Mouse (Mus musculus) CD4-positive, CD25-positive, alpha-beta regulatory T cell, adult 2 months (primary cell): ENCODE data around the gene Pafah1b2.

Experiments
- DNase-seq: peaks from one replicate; pipeline ENCODE4 v3.0.0-alpha.2; 2012; ENCODE audit warnings: low read depth, low spot score

Pafah1b2 gene

GRCm38 (mm10) chr9:45942916-45943315 is 69.6 kb downstream of the Pafah1b2 start:
- no peak for DNase-seq

GRCm38 (mm10) chr9:45942464-45942863 is 70.0 kb downstream of the Pafah1b2 start:
- DNase-seq = no peak

- DNase-seq = no peak
Measured at GRCm38 (mm10) chr9:45941329-45941888, 71.1 kb downstream of the Pafah1b2 start.

- DNase-seq = no peak
Measured at GRCm38 (mm10) chr9:45939794-45940193, 72.7 kb downstream of the Pafah1b2 start.

GRCm38 (mm10) chr9:45938952-45939637 is 73.4 kb downstream of the Pafah1b2 start:
- DNase-seq = no peak

- DNase-seq = no peak
Measured at GRCm38 (mm10) chr9:45938088-45938487, 74.4 kb downstream of the Pafah1b2 start.

- DNase-seq = peak; percentile 76
Measured at GRCm38 (mm10) chr9:45936883-45937282, 75.6 kb downstream of the Pafah1b2 start.

- DNase-seq = no peak
Measured at GRCm38 (mm10) chr9:45935628-45936210, 76.8 kb downstream of the Pafah1b2 start, which contains the start of gene Tagln. Gene Tagln (minus strand): TSS chr9:45936058.

GRCm38 (mm10) chr9:45932571-45933415 is 79.7 kb downstream of the Pafah1b2 start:
- DNase-seq = no peak

- no peak for DNase-seq
Measured at GRCm38 (mm10) chr9:45931958-45932357, 80.5 kb downstream of the Pafah1b2 start.

- no peak for DNase-seq
Measured at GRCm38 (mm10) chr9:45929285-45929684, 83.2 kb downstream of the Pafah1b2 start.

- DNase-seq = no peak
Measured at GRCm38 (mm10) chr9:45919895-45920294, 92.6 kb downstream of the Pafah1b2 start.

- DNase-seq = no peak
Measured at GRCm38 (mm10) chr9:45917041-45917934, 95.2 kb downstream of the Pafah1b2 start.

GRCm38 (mm10) chr9:45915659-45916058 is 96.8 kb downstream of the Pafah1b2 start:
- no peak for DNase-seq
